Mouse (Mus musculus): ENCODE data around the gene Fbxw25. TPM values are rescaled to one million over a fixed set of nuclear protein-coding genes. Genes with fewer than 3 reads are reported as not detected.
"Not testable (repeated sequence)": the region's sequence is repeated elsewhere in the genome, so short reads cannot be mapped to it uniquely, and the experiment has no call there.

Fbxw25 gene
- 0.06 TPM in 1 of 2 replicates, not detected in the other for polyA plus RNA-seq (2015; fragmentation: Nextera tagmentation; extraction: Ambion mirVana)

GRCm38 (mm10) chr9:109664552-109664951 is at the start of gene Fbxw25:
Gene Fbxw25, minus strand, starts transcription at chr9:109664652.
- H3K9ac ChIP-seq; H3K4me2 ChIP-seq; H3K27me3 ChIP-seq; H3K4me3 ChIP-seq (replicated peaks); H3K9me3 ChIP-seq (replicated peaks); H3K4me1 ChIP-seq (replicated peaks); DNase-seq; ATAC-seq (ENCODE audit: low read depth); H3K27ac ChIP-seq; H3K36me3 ChIP-seq: not testable (repeated sequence)
- 41% methylated on average over 2 of the region's 2 CpGs for WGBS (ENCODE audit: insufficient replicate concordance)

DNA sequence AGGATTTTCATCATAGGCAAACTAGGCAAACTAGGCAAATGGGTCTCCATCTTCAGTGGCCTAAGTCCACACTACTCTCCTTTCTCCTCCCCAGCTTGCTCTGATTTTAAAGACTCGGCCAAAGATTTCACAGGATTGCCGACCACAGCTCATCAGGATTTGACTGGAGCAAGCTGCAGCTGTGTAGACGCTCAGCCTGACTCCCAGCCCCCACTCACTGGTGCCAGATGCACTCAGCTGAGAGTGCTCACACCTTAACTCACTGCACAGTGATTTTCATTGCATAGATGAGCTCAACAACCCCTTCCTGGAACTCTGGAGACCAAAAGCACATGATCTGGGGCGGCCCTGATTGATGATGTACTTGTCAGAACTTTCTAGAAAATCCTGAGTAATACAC is 38.1 kb upstream of the Fbxw25 start, which contains the start of gene Fbxw18:
Fbxw18 (minus strand) TSS at position 101 of the 400 bp plus-strand sequence.
- not testable (repeated sequence) for H3K9me3 ChIP-seq (replicated peaks); H3K4me1 ChIP-seq (replicated peaks); H3K4me3 ChIP-seq (replicated peaks); H3K27ac ChIP-seq; ATAC-seq (ENCODE audit: low read depth); H3K9ac ChIP-seq; H3K27me3 ChIP-seq; H3K36me3 ChIP-seq; DNase-seq; H3K4me2 ChIP-seq
- 46% methylated on average over 4 of the region's 4 CpGs for WGBS (ENCODE audit: insufficient replicate concordance)

DNA sequence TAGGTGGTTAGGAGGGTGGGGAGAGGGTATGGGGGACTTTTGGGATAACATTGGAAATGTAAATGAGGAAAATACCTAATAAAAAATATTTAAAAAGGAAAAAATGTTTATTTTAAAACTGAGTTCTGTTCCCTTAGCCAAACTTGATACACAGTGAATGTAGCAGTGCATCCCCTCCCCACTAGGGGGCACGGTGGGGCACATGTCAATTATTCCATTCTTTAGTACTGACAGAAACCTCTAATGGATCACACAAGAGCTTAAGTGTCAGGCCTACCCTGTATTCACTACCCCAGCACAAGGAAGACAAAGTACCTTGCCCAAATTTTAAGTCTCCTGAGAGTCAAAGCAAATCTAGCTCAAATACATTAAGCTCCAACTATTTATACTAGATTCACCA is 20.8 kb upstream of the Fbxw25 start:
- Histone ChIP-seq H3K9me3 (replicated peaks) (no peaks in the 10 kb centered on the region), H3K27ac (no peak overlapping the region), H3K4me2 (no peak overlapping the region), H3K4me3 (replicated peaks) (no peak overlapping the region), H3K4me1 (replicated peaks) (no peaks in the 10 kb centered on the region), H3K9ac (no peak overlapping the region), H3K27me3 (no peaks in the 10 kb centered on the region), H3K36me3 (no peaks in the 10 kb centered on the region)
- DNase-seq (no peak), ATAC-seq (ENCODE audit: low read depth) (no peak)
- WGBS (ENCODE audit: insufficient replicate concordance) = 9% methylated on average over 1 of the region's 1 CpGs

- H3K36me3 ChIP-seq; H3K4me3 ChIP-seq (replicated peaks); DNase-seq; H3K4me1 ChIP-seq (replicated peaks); H3K9ac ChIP-seq; H3K9me3 ChIP-seq (replicated peaks); H3K27me3 ChIP-seq; H3K4me2 ChIP-seq; H3K27ac ChIP-seq; ATAC-seq (ENCODE audit: low read depth): not testable (repeated sequence)
- 48% methylated on average over 2 of the region's 2 CpGs for WGBS (ENCODE audit: insufficient replicate concordance)
These were observed 38.5 kb downstream of the Fbxw25 start, which contains the start of gene Fbxw24 for GRCm38 (mm10) chr9:109625957-109626356. Gene Fbxw24, minus strand, starts transcription at chr9:109626057.

DNA sequence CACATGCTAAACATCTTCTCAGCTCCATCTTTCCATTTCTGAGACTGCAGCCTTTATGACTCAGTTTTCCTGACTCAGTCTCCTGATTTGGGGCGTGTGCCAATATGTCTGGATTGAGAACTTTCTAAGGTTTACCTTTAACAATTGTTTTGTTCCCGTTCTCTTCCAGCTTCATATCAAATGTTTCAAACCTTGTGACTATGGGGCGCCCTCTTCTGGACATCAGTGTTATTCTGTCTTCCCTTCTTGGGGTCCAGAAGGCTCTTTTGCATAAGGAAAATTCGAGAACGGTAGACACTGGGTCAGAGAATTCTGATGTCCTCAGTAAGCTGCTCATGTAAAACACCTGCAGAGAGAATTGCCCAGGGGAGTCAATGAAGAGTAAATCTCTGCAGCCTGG is 57.6 kb downstream of the Fbxw25 start:
- not testable (repeated sequence) for H3K9ac ChIP-seq; H3K4me2 ChIP-seq; H3K27ac ChIP-seq; H3K27me3 ChIP-seq; DNase-seq; H3K9me3 ChIP-seq (replicated peaks); H3K36me3 ChIP-seq; ATAC-seq (ENCODE audit: low read depth); H3K4me3 ChIP-seq (replicated peaks); H3K4me1 ChIP-seq (replicated peaks)
- WGBS (ENCODE audit: insufficient replicate concordance) = 26% methylated on average over 5 of the region's 5 CpGs

DNA sequence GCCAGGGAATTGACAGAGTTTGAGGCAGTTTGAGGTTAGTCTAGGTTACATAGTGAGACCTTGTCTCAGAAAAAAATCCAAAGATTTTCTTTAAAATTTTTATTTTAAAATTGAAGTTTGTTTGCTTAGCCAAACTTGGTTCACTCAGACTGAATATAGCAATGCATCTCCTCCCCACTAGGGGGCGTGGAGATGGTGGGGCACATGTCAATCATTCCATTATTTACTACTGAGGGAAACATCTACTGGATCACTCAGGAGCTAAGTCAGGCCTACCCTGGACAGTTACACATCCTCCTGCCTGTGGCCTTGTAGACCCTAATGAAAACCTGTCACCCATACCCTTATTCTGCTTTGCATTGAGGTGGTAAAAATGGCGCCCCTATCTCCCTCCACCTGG is 62.3 kb downstream of the Fbxw25 start:
- not testable (repeated sequence) for H3K36me3 ChIP-seq; ATAC-seq (ENCODE audit: low read depth); H3K9me3 ChIP-seq (replicated peaks); H3K4me1 ChIP-seq (replicated peaks); H3K27me3 ChIP-seq; H3K9ac ChIP-seq; H3K4me2 ChIP-seq; H3K27ac ChIP-seq; DNase-seq; H3K4me3 ChIP-seq (replicated peaks)
- 38% methylated on average over 2 of the region's 2 CpGs for WGBS (ENCODE audit: insufficient replicate concordance)

DNA sequence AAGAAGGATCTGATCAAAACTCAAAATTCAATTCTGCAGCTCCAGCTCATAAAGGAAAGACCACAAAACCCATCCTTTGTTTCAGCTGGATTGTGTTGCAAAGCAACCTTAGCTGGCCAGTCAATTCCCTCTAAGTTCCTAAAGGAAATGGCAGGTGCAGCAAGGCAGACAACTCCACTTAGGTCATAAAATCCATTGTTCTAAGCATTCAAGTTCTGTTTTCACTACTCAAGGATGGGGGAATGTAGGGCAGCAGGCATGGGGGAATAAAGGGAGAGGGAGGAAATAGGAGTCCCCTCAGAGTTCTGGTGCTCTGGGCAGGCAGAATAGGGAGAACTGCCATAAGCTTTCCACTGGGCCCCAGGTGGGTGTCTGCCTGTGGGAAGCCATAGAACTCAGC is 67.2 kb downstream of the Fbxw25 start:
- Histone ChIP-seq H3K27ac (no peak overlapping the region), H3K4me3 (replicated peaks) (no peak overlapping the region), H3K9ac (no peak overlapping the region), H3K4me1 (replicated peaks) (no peaks in the 10 kb centered on the region), H3K27me3 (no peaks in the 10 kb centered on the region), H3K4me2 (no peak overlapping the region), H3K9me3 (replicated peaks) (no peaks in the 10 kb centered on the region), H3K36me3 (no peaks in the 10 kb centered on the region)
- ATAC-seq (ENCODE audit: low read depth) (no peak), DNase-seq (no peak)

Other genes starting within 250 kb of the Fbxw25 start
- not detected in 2 replicates for gene Fbxw16, start 215.5 kb downstream of the Fbxw25 start, polyA plus RNA-seq (2015; fragmentation: Nextera tagmentation; extraction: Ambion mirVana)
- not detected in 2 replicates for gene Fbxw19, start 168.8 kb downstream of the Fbxw25 start, polyA plus RNA-seq (2015; fragmentation: Nextera tagmentation; extraction: Ambion mirVana)
- gene Fbxw15, start 96.4 kb downstream of the Fbxw25 start, polyA plus RNA-seq (2015; fragmentation: Nextera tagmentation; extraction: Ambion mirVana) = 0.08 TPM in 1 of 2 replicates, not detected in the other
- gene Fbxw24, start 38.6 kb downstream of the Fbxw25 start, polyA plus RNA-seq (2015; fragmentation: Nextera tagmentation; extraction: Ambion mirVana) = not detected in 2 replicates
- gene Fbxw18, start 38.0 kb upstream of the Fbxw25 start, polyA plus RNA-seq (2015; fragmentation: Nextera tagmentation; extraction: Ambion mirVana) = not detected in 2 replicates
- gene Fbxw26, start 81.4 kb upstream of the Fbxw25 start, polyA plus RNA-seq (2015; fragmentation: Nextera tagmentation; extraction: Ambion mirVana) = not detected in 2 replicates
- not detected in 2 replicates for gene Fbxw27, start 126.0 kb upstream of the Fbxw25 start, polyA plus RNA-seq (2015; fragmentation: Nextera tagmentation; extraction: Ambion mirVana)
- gene Spink8, start 147.6 kb upstream of the Fbxw25 start, polyA plus RNA-seq (2015; fragmentation: Nextera tagmentation; extraction: Ambion mirVana) = not detected in 2 replicates
- 55.1 and 58.0 TPM in 2 replicates for gene Nme6, start 168.1 kb upstream of the Fbxw25 start, polyA plus RNA-seq (2015; fragmentation: Nextera tagmentation; extraction: Ambion mirVana)
- 39.6 and 41.2 TPM in 2 replicates for gene Camp, start 185.0 kb upstream of the Fbxw25 start, polyA plus RNA-seq (2015; fragmentation: Nextera tagmentation; extraction: Ambion mirVana)
- gene Cdc25a, start 210.9 kb upstream of the Fbxw25 start, polyA plus RNA-seq (2015; fragmentation: Nextera tagmentation; extraction: Ambion mirVana) = 16.7 and 18.8 TPM in 2 replicates